Comparison of ENCODE assay signal across 8 mouse cellular contexts in the genomic region with DNA sequence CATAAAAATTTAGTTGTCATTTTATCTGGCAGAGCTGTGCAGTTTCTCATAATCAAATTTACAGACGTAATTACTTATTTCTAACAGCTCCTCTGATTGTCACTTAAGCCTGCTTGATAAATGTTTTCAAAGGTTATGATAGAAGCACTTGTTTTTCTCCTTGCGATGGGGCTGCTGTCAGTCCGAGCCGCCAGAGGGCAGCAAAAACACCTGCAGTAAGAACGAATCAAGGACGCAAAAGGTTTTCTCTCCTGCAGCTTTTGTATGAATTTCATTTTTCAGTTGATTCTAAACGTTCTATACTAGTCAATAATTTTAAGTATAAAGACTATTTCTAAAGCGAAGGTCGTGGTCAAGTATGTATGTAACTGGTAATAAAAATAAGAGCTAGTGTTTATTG.
DNase-seq lines count a peak whose midpoint lies in the region; ATAC-seq lines count a peak whose summit lies in the region.

No protein-coding gene starts in this region.

- no peaks in the 10 kb centered on the region for H3K36me3 ChIP-seq in heart, embryonic 10.5 days
- no peaks in the 10 kb centered on the region for H3K36me3 ChIP-seq in hindbrain, embryonic 14.5 days (replicated peaks; ENCODE audit: control insufficient read depth, insufficient read depth)
- H3K36me3 ChIP-seq in neural tube, embryonic 14.5 days (ENCODE audit: control insufficient read depth, insufficient read depth, low read length) = no peaks in the 10 kb centered on the region

- intact Hi-C loops in heart, postnatal 10 days (cut with DNase I) = no loop called here
- intact Hi-C loops in left cerebral cortex, postnatal 25 days (cut with DNase I) = no loop called here

- H3K9ac ChIP-seq in hindbrain, embryonic 14.5 days = no peak overlapping the region
- H3K9ac ChIP-seq in neural tube, embryonic 14.5 days (replicated peaks; ENCODE audit: low read depth, low read length) = no peak overlapping the region

- no peaks in the 10 kb centered on the region for H3K27me3 ChIP-seq in heart, embryonic 10.5 days (ENCODE audit: insufficient read depth, poor library complexity, severe bottlenecking)
- no peaks in the 10 kb centered on the region for H3K27me3 ChIP-seq in hindbrain, embryonic 14.5 days (ENCODE audit: control insufficient read depth, insufficient read depth, low read length)
- H3K27me3 ChIP-seq in neural tube, embryonic 14.5 days (ENCODE audit: control insufficient read depth, insufficient read depth, low read length) = no peaks in the 10 kb centered on the region

- H3K9me3 ChIP-seq in heart, embryonic 10.5 days = no peaks in the 10 kb centered on the region
- H3K9me3 ChIP-seq in hindbrain, embryonic 14.5 days (ENCODE audit: control insufficient read depth, low read length) = no peaks in the 10 kb centered on the region
- H3K9me3 ChIP-seq in neural tube, embryonic 14.5 days (ENCODE audit: control insufficient read depth, low read length) = no peaks in the 10 kb centered on the region

- H3K4me2 ChIP-seq in hindbrain, embryonic 14.5 days (replicated peaks) = no peak overlapping the region
- H3K4me2 ChIP-seq in neural tube, embryonic 14.5 days (ENCODE audit: low read depth, low read length) = no peak overlapping the region

- WGBS in heart, embryonic 10.5 days = 10% methylated on average over 9 of the region's 9 CpGs
- WGBS in hindbrain, embryonic 14.5 days = 6% methylated on average over 9 of the region's 9 CpGs
- WGBS in neural tube, embryonic 14.5 days = 8% methylated on average over 9 of the region's 9 CpGs

- peak; percentile 37 to 66 for DNase-seq in heart, postnatal 10 days
- DNase-seq in heart, embryonic 10.5 days (ENCODE audit: low spot score) = no peak
- peak; percentile 76 for DNase-seq in adrenal gland, postnatal 10 days
- DNase-seq in embryo, embryonic 11.5 days (ENCODE audit: low read depth, low spot score) = peak; percentile 47
- DNase-seq in hindbrain, embryonic 14.5 days (ENCODE audit: low spot score) = peak; percentile 85
- peak; percentile 80 to 87 for DNase-seq in left cerebral cortex, postnatal 25 days (ENCODE audit: low spot score in 2 of 2)
- peak; percentile 16 to 44 for DNase-seq in urinary bladder, adult 18-20 months (ENCODE audit: low spot score in 2 of 2)

- ATAC-seq in hindbrain, embryonic 14.5 days (ENCODE audit: low FRiP score) = no peak
- ATAC-seq in neural tube, embryonic 14.5 days (ENCODE audit: low read depth) = peak; percentile 34

- no peak overlapping the region for H3K4me3 ChIP-seq in heart, embryonic 10.5 days
- H3K4me3 ChIP-seq in hindbrain, embryonic 14.5 days (replicated peaks; ENCODE audit: low read length) = no peak overlapping the region
- H3K4me3 ChIP-seq in neural tube, embryonic 14.5 days (ENCODE audit: low read depth, low read length) = no peak overlapping the region

- no peaks in the 10 kb centered on the region for H3K4me1 ChIP-seq in heart, embryonic 10.5 days
- no peaks in the 10 kb centered on the region for H3K4me1 ChIP-seq in hindbrain, embryonic 14.5 days (replicated peaks; ENCODE audit: control insufficient read depth, insufficient read depth, low read length)
- no peaks in the 10 kb centered on the region for H3K4me1 ChIP-seq in neural tube, embryonic 14.5 days (ENCODE audit: control insufficient read depth, insufficient read depth, low read length)

- H3K27ac ChIP-seq in heart, embryonic 10.5 days = no peak overlapping the region
- no peak overlapping the region for H3K27ac ChIP-seq in hindbrain, embryonic 14.5 days
- H3K27ac ChIP-seq in neural tube, embryonic 14.5 days (ENCODE audit: low read depth, low read length) = no peak overlapping the region
